Mouse (Mus musculus) CD4-positive helper T cell, adult 2 months (primary cell): ENCODE data around the gene Ripor3.

Experiments used
- DNase-seq: peaks from one replicate; pipeline ENCODE4 v3.0.0-alpha.2; 2012; ENCODE audit warnings: low read depth, missing footprints, low spot score

Gene Ripor3

DNA sequence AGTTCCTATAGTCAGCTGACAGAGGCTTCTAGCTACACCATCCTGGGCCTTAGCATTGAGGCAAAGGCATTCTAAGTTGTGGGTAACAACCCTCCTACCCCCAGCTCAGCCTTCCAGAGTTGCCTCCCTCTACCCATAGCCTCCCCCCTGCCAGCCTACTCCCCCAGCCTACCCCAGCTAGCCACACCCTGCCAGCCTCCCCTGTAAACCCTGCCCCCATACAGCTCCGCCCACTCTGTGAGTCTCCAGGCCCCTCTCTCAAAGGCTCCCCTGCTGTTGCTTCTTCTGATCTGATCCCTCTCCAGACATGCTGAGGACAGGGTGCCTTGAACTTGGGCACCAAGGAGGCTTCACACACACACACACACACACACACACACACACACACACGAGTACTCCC, 21.4 kb upstream of the Ripor3 start:
- DNase-seq, result no peak

DNA sequence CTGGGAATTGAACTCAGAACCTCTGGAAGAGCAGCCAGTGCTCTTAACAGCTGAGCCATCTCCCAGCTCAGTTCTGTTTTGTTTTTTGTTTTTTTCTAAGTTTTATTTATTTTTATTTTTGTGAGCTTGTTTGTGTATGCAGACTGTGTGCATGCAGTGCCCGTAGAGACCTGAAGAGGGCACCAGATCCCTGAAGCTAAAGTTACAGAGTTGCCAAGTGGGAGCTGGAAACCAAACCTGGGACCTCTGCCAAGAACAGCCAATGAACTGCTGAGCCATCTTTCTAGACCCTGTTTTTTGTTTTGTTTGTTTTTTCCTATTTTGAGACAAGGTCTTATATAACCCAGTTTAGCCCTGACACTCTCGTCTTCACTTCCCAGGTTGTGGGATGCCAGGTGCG, 18.0 kb upstream of the Ripor3 start:
- DNase-seq, result no peak

DNA sequence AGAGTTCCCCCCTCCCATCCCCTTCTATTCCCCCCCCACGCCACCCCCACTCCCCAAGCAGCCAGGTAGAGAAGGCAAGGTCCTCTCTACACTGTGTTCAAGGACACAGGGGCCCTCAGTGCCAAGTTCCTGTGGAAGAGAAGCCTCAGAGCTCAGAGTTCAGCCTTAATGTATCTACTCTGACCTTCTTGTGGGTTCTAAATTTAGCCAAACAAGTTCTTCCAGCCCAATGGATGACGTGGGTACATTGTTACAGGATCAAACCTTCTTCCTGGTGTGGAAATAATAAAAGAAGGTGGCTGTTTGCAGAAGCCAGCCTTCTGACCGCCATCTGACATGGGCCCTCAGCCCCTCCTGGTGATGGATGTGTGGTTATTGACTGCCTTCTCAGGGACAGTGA, 16.0 kb upstream of the Ripor3 start:
- no peak for DNase-seq

DNA sequence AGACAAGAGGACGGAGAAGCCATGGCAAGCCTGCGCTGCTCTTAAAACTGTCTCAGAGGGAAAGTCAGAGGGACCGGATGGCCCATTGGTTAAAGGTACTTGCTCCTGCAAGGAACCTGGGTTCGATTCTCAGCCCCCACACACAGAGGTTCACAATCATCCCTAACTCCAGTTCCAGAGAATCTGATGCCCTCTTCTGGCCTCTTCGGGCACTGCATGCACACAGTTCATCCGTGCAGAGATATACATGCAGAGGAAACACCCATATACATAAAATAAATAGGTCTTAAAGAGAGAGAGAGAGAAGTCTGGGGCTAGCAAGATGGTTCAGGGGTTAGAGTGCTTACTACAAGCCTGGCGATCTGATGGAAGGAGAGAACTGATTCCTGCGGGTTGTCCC, 15.5 kb upstream of the Ripor3 start:
- no peak for DNase-seq

DNA sequence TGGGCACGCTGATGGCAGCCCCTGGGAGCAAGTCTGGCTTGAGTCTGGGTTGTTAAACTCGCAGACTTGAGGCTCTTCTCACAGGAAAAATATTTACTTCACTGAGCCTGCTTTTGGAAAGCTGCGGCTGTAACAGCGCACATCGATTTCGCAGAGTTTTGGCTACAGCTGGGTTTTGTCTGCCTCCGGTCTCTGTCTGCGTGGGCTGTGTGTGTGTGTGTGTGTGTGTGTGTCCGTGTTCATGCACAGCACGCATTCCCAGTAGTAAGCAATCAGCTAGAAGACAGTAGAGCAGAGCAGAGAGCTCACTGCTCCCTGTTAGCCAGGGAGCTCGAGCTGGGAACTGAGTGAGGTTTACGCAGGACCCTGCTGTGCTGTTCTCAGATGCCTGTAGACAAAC, 14.8 kb upstream of the Ripor3 start:
- DNase-seq, result no peak

DNA sequence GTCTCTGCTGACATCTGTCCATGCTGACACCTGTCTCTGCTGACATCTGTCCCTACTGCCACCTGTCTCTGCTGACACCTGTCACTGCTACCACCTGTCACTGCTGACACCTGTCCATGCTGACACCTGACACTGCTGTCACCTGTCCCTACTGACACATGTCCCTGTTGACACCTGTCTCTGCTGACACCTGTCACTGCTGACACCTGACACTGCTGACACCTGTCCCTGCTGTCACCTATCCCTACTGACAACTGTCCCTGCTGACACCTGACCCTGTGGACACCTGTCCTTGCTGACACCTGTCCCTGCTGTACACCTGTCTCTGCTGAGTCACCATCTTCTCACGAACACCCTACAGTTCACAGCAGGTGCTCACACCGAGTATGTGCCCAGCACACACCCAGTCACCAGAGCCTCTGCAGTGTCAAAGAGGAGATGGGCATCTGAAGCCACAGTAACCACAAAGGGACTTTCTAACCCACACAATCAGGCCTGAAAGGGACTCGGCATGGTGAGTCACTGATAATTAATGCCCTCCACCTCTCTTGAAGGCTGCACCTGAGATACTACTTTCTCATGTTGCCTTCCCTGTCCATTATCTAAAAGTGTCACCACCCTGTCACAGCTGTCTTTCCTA, 13.5 kb upstream of the Ripor3 start:
- DNase-seq, result no peak

DNA sequence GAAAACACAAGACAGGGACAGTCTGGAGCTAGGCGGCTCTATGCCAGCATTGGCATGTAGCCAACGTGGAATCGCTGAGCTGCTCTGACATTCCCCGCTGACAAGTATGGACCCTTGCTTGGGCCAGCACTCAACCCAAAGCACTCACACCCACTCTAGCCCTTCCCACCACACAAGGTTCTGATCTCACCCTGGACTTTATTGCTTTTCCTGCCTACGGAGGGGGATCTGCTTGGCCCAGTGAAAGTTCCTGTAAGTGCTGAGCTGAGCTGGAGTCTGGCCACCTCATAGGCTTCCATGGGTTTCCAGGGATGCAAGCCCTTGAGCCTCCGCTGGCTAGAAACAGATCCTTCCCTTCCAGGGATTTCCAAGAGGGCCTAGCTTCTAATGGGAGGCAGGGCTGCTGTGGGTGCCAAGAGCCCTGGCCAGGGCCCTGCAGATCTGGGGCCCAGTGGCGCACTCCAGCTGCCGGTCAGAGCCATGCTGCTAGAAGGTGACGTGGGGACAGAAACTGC, 8.8 kb upstream of the Ripor3 start:
- DNase-seq, result no peak

DNA sequence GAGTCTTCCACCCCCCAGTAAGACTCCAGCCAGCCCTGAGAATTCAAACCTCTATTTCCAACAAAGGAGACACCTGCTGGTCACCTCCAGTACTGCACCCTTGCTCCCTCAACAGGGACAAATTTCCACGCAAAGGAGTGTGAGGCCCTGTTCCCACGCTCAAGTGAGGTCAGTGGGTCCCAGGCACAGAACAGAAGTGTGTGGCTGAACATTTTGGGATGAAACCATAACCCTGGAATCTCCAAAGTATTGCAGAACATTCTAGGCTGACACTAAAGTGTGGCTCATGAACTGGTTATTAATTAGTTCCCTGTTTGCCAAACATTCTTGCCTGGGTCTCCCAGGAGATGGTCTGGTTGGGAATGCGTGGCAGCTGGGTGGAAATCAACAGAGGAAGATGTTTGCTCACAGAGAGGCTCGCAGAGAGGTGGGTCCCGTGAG, 6.6 kb upstream of the Ripor3 start:
- peak; percentile 56 for DNase-seq

DNA sequence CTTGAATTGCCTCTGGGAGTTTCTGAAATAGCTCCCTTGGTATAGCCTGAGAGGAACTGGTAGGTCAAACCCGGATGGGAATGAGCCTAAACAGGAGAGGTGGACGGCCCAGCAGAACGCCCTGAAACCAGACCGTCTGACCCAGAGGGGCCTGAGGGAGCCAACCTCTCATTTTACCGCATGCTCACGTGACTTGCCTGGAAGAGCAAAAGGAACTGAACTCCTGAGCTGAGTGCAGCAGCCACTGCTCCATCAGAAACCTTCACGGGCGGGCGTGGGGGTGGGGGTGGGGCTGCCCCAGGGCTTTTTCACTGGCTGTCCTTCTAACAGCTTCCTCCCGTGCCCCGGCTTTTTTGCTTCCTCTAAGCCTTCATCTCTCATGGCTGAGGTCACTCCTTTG, 475 bp upstream of the Ripor3 start:
- DNase-seq, result no peak

DNA sequence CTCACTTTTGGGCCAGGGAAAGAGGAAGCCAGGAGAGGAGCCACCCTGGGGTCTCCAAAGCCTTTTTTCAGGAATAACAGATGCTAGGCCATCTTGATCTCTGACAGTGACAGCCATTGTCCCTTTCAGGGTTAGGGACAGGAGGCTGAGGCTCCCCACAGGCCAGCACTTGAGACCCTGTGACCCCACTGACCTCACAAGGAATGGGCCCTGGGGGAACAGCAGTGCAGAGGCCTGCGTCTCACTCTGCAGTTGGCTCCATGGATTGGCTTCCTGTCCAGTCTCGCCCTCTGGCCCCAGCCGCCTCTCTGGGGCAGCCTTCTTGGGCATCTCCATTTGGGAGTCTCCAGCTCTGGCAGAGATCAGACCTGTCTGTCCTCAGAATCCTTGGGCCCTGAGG, 2.3 kb downstream of the Ripor3 start:
- no peak for DNase-seq

DNA sequence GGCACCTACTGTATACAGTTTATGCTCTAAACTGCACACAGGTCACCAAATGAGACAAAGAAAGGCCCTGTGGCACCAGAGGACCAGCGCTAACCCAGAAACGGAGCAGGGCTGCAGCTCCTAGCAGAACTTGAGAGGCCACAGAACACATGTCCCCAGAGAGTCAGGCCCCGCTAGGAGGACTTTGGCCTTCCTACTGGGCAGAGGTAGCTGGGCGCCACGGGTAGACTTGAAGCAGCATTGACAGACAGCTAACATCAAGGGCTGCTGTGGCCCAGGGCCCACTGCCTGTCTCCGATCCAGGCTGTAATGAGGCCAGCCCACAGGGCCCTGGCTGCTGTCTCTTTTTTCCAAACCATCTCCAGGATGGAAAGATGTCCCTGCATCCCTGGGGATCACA, 3.9 kb downstream of the Ripor3 start:
- DNase-seq, result no peak

DNA sequence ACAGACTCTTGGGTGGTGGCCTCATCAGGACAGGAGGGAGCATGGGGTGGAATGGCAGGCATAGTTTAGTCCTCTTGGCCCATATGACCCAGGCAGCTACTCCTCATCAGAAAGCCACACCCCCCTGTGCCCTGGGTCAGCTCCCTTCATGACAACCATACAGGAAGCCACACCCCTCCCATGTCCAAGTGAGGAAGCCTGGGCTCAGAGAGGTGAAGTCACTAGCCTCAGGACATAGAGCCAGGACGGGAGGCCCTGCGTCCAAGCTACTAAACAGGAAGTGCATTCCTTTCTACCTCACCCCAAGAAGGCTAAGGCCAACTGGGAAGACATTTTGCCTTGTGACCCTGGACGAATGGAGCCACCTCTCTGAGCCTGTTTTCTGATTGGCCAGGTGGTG, 4.8 kb downstream of the Ripor3 start:
- DNase-seq, result no peak

DNA sequence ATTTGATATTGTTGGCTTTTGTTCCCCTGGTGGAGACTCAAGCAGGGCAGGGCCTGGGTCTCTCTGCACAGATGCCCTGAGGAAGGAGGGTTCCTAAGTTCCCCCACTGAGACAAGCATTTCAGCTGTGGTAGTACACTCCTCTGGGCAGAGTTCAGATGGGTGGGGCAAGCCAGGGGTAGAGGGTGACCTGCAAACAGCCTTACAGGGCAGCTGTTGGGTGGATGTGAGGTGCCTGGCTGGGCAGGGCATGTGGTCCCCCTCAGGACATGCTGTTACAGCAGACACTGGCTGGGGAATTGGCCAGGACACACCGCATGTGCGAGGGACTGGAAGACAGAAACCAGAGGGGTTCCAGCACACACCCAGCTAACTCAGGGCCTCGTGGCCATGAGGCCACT, 5.4 kb downstream of the Ripor3 start:
- DNase-seq, result no peak

DNA sequence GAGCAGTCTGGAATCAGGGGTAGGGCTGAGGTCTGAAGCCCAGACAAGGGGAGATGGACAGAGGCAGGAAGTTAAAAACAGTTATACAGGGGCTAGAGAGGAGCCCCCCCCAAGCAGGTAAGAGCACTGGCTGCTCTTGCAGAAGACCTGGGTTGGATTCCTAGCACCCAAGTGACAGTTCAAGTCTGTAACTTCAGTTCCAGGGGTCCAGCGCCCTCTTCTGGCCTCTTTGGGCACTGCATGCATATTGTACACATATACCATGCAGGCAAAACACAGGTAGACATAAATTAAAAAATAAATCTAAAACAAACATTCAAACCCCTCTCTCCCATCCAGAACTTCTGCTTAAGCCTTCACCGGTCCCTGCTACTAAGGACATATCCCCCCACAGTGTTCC, 6.0 kb downstream of the Ripor3 start:
- no peak for DNase-seq

DNA sequence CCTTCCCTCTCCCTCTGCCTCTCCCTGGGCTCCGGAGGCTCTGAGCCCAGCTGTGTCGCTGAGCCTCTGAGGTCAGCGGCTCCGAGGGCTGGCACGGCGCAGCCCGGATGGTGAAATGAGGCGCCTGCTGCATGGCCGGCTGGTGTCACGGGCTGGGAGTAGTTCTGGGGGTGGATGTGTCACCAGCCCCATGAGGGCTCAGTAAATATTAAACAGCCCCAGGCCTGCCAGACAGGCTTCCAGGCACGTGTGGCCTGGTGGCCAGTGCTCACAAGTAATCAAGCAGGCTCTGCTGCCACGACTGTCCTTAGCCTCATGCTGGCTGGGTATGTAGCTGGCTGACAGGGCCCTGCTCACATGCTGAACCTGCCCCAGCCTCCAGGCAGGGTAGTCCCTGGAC, 7.0 kb downstream of the Ripor3 start:
- DNase-seq, result no peak

DNA sequence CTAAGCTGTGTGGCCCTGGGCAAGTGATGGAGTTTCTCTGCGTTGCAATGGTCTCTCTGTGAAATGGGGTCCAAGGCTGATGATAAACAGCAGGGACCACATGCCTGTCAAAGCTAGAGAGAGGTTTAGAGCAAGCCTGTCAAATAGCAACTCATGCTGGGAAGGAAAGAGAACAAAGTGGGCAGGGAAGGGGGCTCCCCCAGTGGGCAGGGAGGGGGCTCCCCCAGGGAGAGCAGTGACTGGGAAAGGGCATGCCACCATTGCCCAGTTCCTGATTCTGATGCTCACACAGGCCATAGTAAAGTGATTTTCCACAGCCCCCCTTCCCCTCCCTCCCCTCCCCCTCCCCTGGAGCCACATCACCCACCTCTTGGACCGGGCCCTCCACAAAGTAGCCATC, 7.5 kb downstream of the Ripor3 start:
- DNase-seq, result no peak

DNA sequence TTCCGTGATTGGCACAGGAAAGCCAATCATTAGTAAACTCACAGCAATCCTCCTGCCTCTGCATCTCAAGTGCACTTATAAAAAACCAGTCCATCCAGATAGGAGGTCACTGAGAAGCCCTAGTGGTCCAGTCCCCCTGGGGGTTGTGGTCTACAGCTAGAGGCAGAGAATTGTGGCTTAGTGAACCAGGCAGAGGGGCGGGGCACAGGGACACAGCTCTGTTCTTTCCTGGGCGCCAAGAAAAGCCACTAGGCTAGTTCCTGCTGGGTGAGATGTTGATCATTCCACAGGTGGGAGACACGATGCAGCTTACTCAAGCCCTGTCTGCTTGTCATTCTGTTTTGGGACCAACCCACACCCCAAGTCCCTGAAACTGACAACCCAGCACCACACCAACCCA, 8.2 kb downstream of the Ripor3 start:
- no peak for DNase-seq

DNA sequence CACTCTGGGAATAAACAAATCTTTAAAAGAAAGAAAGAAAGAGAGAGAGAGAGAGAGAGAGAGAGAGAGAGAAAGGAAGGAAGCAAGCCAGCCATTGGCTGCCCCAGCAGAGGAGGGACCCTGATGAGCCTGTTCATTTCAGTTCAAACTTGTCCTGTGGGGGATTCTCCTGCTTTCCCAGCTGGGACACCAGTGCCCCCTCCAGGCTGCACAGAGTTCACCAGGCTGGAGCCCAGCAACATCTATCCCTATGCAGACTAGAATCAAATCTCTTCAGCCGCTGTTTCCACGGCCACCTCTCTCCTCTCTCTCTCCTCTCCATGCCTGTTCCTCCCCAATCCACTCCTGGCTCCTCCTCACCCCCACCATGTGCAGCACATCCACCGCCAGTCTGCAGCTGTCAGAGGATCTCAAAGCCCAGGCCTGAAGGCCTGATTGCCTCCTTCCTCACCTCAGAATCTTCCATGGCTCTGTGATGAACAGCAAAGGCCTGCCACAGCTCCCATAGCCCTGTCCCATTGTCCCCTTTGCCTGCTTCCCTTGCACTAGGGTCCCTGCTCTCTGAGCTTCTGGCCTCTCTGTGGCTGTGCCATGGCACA, 11.2 kb downstream of the Ripor3 start:
- no peak for DNase-seq

DNA sequence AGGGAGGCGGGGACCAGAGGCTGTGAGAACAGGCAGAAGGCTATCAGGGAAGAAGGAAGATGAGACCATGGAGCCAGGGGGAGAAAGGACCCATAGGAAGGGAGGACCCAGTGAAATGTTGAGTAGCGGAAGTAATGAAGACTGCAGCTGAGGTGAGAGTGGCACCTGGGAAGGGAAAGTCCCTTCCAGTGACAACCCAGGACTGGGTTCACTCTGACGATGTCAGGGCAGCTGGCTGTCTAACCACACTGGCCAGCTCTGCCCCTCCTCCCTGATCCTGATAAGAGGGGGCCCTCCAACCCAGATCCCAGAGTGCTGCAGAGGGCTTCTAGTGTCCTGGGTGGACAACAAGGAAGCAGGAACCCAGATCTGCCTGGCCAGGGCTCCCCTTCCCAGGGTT, 12.9 kb downstream of the Ripor3 start:
- DNase-seq, result peak; percentile 85

DNA sequence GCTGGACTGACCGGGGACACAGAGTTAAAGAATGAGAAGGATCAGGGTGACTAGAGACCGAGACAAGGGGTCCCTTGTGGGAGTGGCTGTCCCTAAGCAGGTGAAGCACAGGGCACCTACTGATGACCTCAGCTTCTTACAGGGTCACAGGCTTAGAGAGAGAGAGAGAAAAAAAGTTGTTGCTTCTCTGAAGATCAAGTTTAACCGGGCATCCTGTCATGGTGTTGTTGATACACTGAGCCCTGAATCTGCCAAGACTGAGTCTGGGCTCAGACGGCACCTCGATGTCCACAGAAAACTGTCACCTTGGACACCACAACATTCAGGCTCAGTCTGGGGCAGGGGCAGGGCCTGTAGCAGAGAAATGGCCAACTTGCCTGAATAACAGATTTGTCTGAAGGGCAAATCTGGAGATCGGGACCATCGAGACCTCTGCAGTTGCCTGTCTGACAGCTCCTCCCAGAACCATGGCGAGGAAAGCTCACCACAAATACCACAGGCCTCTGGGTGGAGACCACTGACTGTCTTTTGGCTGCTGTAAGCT, 13.7 kb downstream of the Ripor3 start:
- peak; percentile 73 for DNase-seq

DNA sequence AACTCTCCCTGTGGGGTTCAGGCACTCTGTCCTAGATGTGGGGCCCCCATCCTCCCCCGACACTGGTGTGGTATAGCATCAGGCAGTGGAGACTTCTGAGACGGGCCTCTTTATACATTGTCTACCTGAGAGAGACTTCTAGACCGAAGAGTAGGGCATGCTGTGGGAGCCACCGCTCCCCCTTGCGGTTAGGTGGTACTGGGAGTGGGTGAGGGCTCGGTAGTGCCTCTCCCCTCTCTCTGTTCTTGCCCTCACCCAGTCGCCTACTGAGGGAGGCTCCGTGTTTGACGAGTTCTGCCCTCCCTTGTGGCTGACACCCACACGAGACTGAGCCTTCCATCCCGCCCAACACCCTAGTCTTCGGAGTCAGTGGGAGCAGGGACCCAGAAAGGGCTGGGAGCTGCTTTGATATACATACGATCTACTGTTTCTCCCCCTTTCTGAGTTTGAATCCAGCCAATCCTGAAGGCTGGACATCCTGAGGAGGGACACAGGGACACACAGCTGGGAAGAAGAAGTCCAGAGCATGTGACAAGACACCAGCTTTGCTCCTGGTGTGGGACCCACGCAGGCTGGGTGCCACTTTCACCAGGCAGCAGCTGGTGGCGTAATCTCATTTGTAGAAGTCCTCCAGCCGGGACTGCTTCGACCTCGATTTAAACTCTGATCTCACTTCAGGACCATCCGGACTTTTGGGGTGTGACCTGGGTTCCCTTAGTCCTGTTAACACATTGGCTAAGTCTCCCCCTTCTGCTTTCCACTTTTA, 14.4 kb downstream of the Ripor3 start:
- DNase-seq, result peak; percentile 48

DNA sequence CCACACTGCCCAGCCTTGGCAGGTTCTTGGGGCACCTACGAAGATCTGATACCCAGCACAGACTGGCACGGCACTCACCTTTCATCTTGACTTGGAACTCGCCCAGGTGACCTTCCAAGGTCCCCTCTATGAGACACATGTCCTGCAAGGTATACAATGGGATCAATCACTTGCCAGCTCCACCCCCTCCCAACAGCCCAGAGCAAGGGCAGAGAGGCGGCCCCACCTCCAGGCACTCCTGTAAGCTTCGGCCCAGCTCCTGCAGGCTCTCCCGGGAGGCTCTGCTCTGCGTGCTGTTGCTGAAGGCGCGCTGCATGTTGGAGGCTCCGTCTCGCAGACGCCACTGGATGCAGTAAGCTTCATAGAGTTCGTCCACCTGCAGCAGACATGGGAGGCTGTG, 17.2 kb downstream of the Ripor3 start:
- DNase-seq, result no peak

DNA sequence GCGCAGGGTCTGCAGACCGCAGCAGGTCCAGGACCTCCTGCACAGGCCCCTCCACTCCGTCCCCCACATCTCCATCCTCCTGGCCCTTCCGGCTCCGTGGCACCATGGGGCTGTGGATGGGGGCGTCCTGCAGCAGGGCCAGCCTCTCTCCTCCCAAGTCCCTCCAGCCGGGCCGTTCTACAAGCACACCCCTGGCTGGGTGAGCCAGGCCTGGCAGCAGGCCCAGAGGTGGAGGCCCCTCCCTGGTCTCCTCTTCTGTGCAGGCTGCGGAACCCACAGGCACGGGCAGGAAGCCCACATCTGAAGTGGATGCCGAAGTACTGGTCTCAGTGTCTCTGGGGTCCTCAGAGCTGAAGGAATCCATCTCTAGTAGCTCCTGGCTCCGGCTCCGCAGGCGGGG, 21.1 kb downstream of the Ripor3 start:
- DNase-seq, result peak; percentile 48
